Comparison of ENCODE assay signal across 12 mouse cellular contexts in the genomic region with DNA sequence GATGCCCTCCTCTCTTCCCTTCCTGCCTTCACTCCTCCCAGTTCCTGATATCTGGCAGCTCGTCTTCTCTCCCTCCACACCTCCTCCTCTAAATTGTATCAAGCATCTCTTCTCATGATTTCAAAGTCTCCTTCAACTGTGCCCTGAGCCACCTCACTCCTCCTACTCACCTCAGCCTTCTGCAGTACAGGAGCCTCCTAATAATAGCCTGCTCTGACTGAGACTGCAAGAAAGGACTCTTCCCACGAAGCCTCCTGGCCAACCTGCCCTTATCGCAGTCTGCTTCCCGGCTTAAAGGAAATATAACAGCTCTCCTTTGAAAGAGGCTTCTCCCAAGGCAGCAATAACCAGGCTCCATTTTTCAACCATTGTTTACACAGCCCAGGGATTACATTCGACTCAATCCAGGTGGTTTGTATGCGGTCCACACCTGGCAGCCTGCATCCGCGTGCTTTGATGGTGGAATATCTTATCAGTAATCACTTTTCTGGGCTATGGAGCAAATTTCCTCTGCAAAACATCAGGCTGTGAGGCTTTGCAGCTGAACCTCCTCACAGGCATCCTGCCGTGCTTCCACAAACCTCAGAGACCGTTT.
DNase-seq lines count a peak whose midpoint lies in the region; ATAC-seq lines count a peak whose summit lies in the region.
"Had no signal": no experiment of that assay in that cellular context is flagged by ENCODE, and none has a peak within 500 bp of the region (broad histone marks: within the 10 kb centered on the region; RNA-seq: fewer than 3 reads in every experiment).

No protein-coding gene starts in this region.

- peak; percentile 7 for DNase-seq in left cerebral cortex, adult 11 months (ENCODE audit: low spot score)
- DNase-seq in left cerebral cortex, postnatal 10 days (ENCODE audit: extremely low spot score in 1 of 2, low spot score in 2 of 2) = no peak
- peak; percentile 28 to 37 for DNase-seq in right cerebral cortex, adult 2 months (ENCODE audit: low spot score in 2 of 2)
- DNase-seq in right cerebral cortex, postnatal 10 days (ENCODE audit: low spot score in 2 of 2) = no peak
- DNase-seq in left cerebral cortex, postnatal 14 days (ENCODE audit: low spot score in 2 of 2) = peak; percentile 4 to 10
- no peak for DNase-seq in spleen, postnatal 36 days (ENCODE audit: low spot score in 2 of 2)
- DNase-seq: cerebellum, adult 18-20 months; gastrocnemius, adult 2 months; heart, postnatal 10 days; thymus, postnatal 4 days had no signal

- intact Hi-C loops in left cerebral cortex, postnatal 10 days (cut with DNase I) = no loop called here
- intact Hi-C loops in left cerebral cortex, postnatal 14 days (cut with DNase I) = no loop called here

- ATAC-seq in granulocyte monocyte progenitor cell, adult 5-6 weeks (replicated peaks; ENCODE audit: poor library complexity, severe bottlenecking) = no peak
- ATAC-seq: hindbrain, postnatal 0 days had no signal

Comparison
In these comparisons a context has a peak if more than half of its experiments do, and no peak if none do; other contexts are left out.
1. DNase-seq: peak in left cerebral cortex, adult 11 months (single experiment), right cerebral cortex, adult 2 months (2 of 2) and left cerebral cortex, postnatal 14 days (2 of 2); none in left cerebral cortex, postnatal 10 days (0 of 2), right cerebral cortex, postnatal 10 days (0 of 2) and spleen, postnatal 36 days (0 of 2).